Mouse (Mus musculus) liver, embryonic 14.5 days (tissue): ENCODE measurements around the gene Zbed4. TPM values are rescaled to one million over a fixed set of nuclear protein-coding genes. Genes with fewer than 3 reads are reported as not detected.

ENCODE experiments used
- ATAC-seq: fragments of 200-750 bp; cut with Nextera tagmentation; 2 replicates; pipeline ENCODE4 v1.8.0; 2017; ENCODE audit warnings: moderate number of reproducible peaks, mild to moderate bottlenecking, moderate library complexity; ENCODE audit not compliant: insufficient read depth
- DNase-seq, 3 experiments: peaks; one replicate each; pipeline ENCODE4 v3.0.0-alpha.2; 2012 to 2013; ENCODE audit warnings: low read depth in 3 of 3, low spot score in 3 of 3
- H3K27ac ChIP-seq: fragments of 300-500 bp; sonication (generic); 2 replicates; pipeline ENCODE4 v1.5.1; 2014; ENCODE audit warnings: moderate library complexity, mild to moderate bottlenecking, control low read depth, inconsistent platforms
- H3K27me3 ChIP-seq: fragments of 300-500 bp; sonication (generic); 2 replicates; pipeline ENCODE4 v1.6.1; 2014; ENCODE audit warnings: mild to moderate bottlenecking, low read length, moderate library complexity; ENCODE audit not compliant: control insufficient read depth, insufficient read depth
- H3K36me3 ChIP-seq: fragments of 300-500 bp; sonication (generic); replicated peaks from 2 replicates; pipeline ENCODE4 v1.6.1; 2014; ENCODE audit warnings: low read depth; ENCODE audit not compliant: control insufficient read depth, insufficient read depth
- H3K4me1 ChIP-seq, 2 experiments: fragments of 200-500 bp in 1 of 2; fragments of 300-500 bp in 1 of 2; sonication (generic) in 1 of 2; replicated peaks; 2 replicates each; pipeline ENCODE4 v1.6.1; 2012 to 2014; ENCODE audit warnings: antibody characterized with exemption in 1 of 2, inconsistent platforms in 1 of 2, low read length in 1 of 2; ENCODE audit not compliant: control insufficient read depth in 2 of 2, insufficient read depth in 2 of 2
- H3K4me2 ChIP-seq: fragments of 300-500 bp; sonication (generic); 2 replicates; pipeline ENCODE4 v1.6.1; 2014; ENCODE audit warnings: low read depth, mild to moderate bottlenecking, control low read depth, moderate library complexity
- H3K4me3 ChIP-seq, 2 experiments: fragments of 200-500 bp in 1 of 2; fragments of 300-500 bp in 1 of 2; sonication (generic) in 1 of 2; 2 replicates each; pipeline ENCODE4 v1.5.1; 2012 to 2014; ENCODE audit warnings: low read depth in 2 of 2, low read length in 2 of 2, mild to moderate bottlenecking in 2 of 2, control low read depth in 1 of 2, inconsistent platforms in 1 of 2, moderate library complexity in 1 of 2; ENCODE audit not compliant: insufficient read depth in 1 of 2
- H3K9ac ChIP-seq: fragments of 300-500 bp; sonication (generic); replicated peaks from 2 replicates; pipeline ENCODE4 v1.6.1; 2014; ENCODE audit warnings: mild to moderate bottlenecking, control low read depth, moderate library complexity
- H3K9me3 ChIP-seq: fragments of 300-500 bp; sonication (generic); 2 replicates; pipeline ENCODE4 v1.6.1; 2016; ENCODE audit warnings: low read length, mixed read lengths; ENCODE audit not compliant: control insufficient read depth
- CTCF ChIP-seq: IDR thresholded peaks from 2 replicates; pipeline ENCODE4 v1.5.1; 2016; ENCODE audit warnings: antibody characterized with exemption, low read depth, control low read depth
- EP300 ChIP-seq: IDR thresholded peaks from 2 replicates; pipeline ENCODE4 v1.6.1; 2016; ENCODE audit warnings: antibody characterized with exemption, low read depth
- WGBS: fragments of 180-500 bp; shearing (Covaris S2); extraction: QIAGEN DNeasy Blood & Tissue Kit; methylation state at CpG from one replicate; pipeline ENCODE4 v1.1.7; 2014; ENCODE audit not compliant: insufficient replicate concordance; 5-methylcytosine and 5-hydroxymethylcytosine counted together
- polyA plus RNA-seq, 2 experiments: library from polyadenylated mRNA; depleted of rRNA in 1 of 2; stranded (reverse) in 1 of 2; unstranded in 1 of 2; fragments of >200 nt; fragmentation: Nextera tagmentation in 1 of 2; extraction: Ambion mirVana in 1 of 2; gene quantifications; 2 replicates each; pipeline versions ENCODE4 v1.2.1 to v1.2.3; 2012 to 2014

Gene Zbed4
- polyA plus RNA-seq, 2 experiments: 8.0 to 11.5 TPM

DNA sequence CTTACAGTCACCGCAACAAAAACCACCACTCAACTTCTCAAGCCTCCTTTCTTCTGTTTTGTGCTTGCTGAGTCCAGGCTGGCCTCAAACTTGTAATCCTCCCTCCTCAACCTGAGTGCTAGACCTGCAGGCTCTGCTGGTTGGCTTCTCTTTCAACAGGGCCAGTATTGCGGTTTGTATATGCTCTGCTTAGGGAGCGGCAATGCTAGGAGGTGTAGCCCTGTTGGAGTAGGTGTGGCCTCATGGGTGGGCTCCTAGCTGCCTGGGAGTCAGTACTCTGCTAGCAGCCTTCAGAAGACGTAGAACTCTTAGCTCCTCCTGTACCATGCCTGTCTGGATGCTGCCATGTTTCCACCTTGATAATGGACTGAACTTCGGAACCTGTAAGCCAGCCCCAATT lies 43.3 kb upstream of the Zbed4 start:
- no peak overlapping the region for H3K4me3 ChIP-seq
- H3K27ac ChIP-seq: no peak overlapping the region
- H3K4me2 ChIP-seq: no peak overlapping the region
- 82% methylated on average over 5 of the region's 5 CpGs for WGBS
- no peaks in the 10 kb centered on the region for H3K27me3 ChIP-seq
- no peaks in the 10 kb centered on the region for H3K4me1 ChIP-seq
- no peak overlapping the region for H3K9ac ChIP-seq
- no peak for ATAC-seq
- DNase-seq: no peak
- no peak for TF ChIP-seq CTCF
- TF ChIP-seq EP300: no peak
- H3K36me3 ChIP-seq: peaks cover 84% of the 10 kb centered on the region
- no peaks in the 10 kb centered on the region for H3K9me3 ChIP-seq

DNA sequence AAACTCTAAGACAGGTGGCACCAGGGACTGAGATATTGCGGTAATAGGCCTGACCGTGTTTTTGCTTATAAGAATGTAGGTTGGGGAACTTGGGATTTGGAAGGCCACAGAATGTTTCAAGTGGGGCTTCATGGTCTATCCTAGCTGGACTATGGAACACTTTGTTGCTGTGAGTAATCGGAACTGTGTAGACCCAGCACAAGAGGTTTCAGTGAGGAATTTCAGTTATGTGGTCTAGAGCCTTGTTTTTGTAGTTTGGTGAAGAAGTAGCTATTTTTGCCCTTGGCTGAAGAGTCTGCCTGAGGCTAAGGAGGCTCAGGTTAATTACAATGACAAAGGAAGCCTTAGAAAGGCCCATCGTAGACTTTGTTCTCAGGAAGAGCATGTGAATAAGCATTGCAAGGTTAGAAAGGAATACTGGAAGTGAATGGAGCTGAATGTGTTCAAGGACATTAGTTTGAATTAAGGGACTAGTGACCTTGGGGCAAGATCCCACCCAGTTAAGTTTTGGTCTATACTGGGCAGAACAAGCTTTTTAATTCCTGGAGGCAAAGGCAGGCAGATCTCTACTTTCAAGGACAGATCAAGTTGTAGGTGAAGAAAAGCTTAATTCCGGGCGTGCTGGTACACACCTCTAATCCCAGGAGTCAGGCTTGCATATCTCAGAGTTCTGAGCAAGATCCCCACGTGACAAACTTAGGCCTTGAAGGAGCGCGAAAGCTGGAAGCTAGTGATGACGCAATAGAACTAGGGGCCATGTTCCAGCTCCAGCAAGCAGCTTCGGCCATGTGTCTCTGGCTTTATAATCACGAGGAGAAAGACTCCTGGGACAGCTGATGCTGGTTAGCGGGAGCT lies 42.6 kb upstream of the Zbed4 start:
- H3K9me3 ChIP-seq: no peaks in the 10 kb centered on the region
- no peak overlapping the region for H3K4me3 ChIP-seq
- H3K27me3 ChIP-seq: no peaks in the 10 kb centered on the region
- H3K9ac ChIP-seq: no peak overlapping the region
- no peaks in the 10 kb centered on the region for H3K4me1 ChIP-seq
- peaks cover 82% of the 10 kb centered on the region for H3K36me3 ChIP-seq
- TF ChIP-seq CTCF (no peak), EP300 (no peak)
- H3K4me2 ChIP-seq: no peak overlapping the region
- no peak for ATAC-seq
- no peak for DNase-seq
- 88% methylated on average over 13 of the region's 13 CpGs for whole genome bisulfite sequencing
- H3K27ac ChIP-seq: no peak overlapping the region

DNA sequence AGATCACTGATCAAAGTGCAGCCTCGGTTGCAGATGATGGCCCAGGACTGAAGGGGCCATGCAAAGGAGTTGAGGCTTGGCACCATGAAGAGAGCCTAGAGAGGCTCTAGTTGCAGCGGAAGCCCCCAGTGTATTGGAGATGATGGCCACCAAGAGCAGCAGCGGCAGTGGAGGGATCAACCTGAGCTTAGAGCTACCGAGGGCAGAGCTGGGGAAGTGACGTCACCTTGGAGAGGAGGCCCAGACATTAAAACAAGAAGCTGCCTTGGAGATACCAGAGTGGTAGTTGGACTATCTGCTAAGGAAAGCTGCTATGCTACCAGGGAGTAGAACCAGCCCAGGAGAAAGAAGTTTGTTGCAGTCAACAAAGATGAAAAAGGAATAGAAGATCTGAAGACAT lies 41.6 kb upstream of the Zbed4 start:
- 85% methylated on average over 5 of the region's 5 CpGs for WGBS
- H3K9ac ChIP-seq: no peak overlapping the region
- no peaks in the 10 kb centered on the region for H3K9me3 ChIP-seq
- H3K36me3 ChIP-seq: peaks cover 81% of the 10 kb centered on the region
- H3K4me3 ChIP-seq: no peak overlapping the region
- no peak overlapping the region for H3K4me2 ChIP-seq
- DNase-seq: no peak
- no peak for ATAC-seq
- no peak overlapping the region for H3K27ac ChIP-seq
- TF ChIP-seq EP300 (no peak), CTCF (no peak)
- no peaks in the 10 kb centered on the region for H3K4me1 ChIP-seq
- H3K27me3 ChIP-seq: no peaks in the 10 kb centered on the region

DNA sequence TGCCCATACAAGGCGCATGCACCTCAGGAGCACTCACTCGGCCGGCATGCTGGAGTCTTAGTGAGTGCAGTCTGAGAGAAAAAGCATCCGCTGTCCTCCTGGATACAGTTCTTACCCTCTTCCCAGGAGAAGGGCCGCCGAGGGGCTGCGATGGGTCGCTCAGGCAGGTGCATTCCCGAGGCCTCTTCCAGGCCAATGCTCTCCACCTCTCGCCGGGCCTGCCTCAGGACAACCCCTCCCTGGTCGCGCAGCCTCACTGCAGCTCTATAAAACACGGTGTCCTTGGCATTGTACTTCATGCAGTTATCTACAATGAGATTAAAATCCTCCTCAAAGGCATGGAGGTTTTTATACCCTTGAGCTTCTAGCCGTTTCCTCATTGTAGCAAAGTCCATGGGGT lies 39.0 kb upstream of the Zbed4 start:
- no peak overlapping the region for H3K4me3 ChIP-seq
- no peaks in the 10 kb centered on the region for H3K4me1 ChIP-seq
- H3K27ac ChIP-seq: no peak overlapping the region
- H3K9ac ChIP-seq: no peak overlapping the region
- no peaks in the 10 kb centered on the region for H3K27me3 ChIP-seq
- DNase-seq (no peak), ATAC-seq (no peak)
- no peak overlapping the region for H3K4me2 ChIP-seq
- TF ChIP-seq CTCF (no peak), EP300 (no peak)
- H3K36me3 ChIP-seq: peaks cover 77% of the 10 kb centered on the region
- H3K9me3 ChIP-seq: no peaks in the 10 kb centered on the region
- WGBS: 88% methylated on average over 15 of the region's 15 CpGs

DNA sequence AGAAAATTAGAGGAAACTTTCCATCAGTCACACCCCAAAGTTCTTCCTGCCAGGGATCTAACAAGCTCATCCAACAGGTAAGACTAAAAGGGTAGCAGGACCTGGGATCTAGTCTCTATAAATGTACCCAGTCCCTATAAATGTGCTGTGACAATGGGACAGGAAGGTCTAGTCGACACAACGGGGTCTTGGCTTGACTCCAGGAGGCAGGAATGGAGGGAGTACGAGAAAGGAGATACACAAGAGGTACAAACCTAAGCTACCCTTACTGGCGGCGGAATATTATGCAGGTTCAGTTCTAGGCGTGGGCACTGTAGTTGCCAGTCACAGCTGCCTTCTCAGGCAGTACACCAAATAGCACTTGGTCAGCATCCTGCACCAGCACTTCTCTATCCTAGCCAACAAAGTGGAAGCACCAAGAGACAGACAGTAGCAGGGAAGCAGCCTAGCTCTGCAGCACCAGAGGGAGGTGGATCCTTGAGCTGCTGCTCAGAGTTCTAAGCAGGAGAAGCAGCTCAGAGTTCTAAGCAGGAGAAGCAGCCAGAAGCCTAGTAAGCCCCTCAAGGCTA lies 37.4 kb upstream of the Zbed4 start:
- no peak overlapping the region for H3K27ac ChIP-seq
- no peak overlapping the region for H3K4me3 ChIP-seq
- no peak overlapping the region for H3K4me2 ChIP-seq
- H3K36me3 ChIP-seq: peaks cover 75% of the 10 kb centered on the region
- no peak overlapping the region for H3K9ac ChIP-seq
- ATAC-seq (no peak), DNase-seq (no peak)
- no peaks in the 10 kb centered on the region for H3K9me3 ChIP-seq
- no peaks in the 10 kb centered on the region for H3K4me1 ChIP-seq
- TF ChIP-seq EP300 (no peak), CTCF (no peak)
- 84% methylated on average over 6 of the region's 6 CpGs for WGBS
- no peaks in the 10 kb centered on the region for H3K27me3 ChIP-seq
